Mouse (Mus musculus): ENCODE measurements around the gene Slitrk5.
"Not testable (repeated sequence)": the region's sequence is repeated elsewhere in the genome, so short reads cannot be mapped to it uniquely, and the experiment has no call there.

Gene Slitrk5

GRCm38 (mm10) chr14:111674664-111675147 lies at the start of gene Slitrk5:
Gene Slitrk5, plus strand, starts transcription at chr14:111675097.
- DNase-seq (ENCODE audit: low spot score in 2 of 2), result peak; percentile 58 to 71

- no peak for DNase-seq (ENCODE audit: low spot score in 2 of 2)
Measured at GRCm38 (mm10) chr14:111672942-111673341, 2.0 kb upstream of the Slitrk5 start.

GRCm38 (mm10) chr14:111675211-111676165 lies 591 bp downstream of the Slitrk5 start:
- DNase-seq (ENCODE audit: low spot score in 2 of 2), result no peak

GRCm38 (mm10) chr14:111676166-111676581 lies 1.3 kb downstream of the Slitrk5 start:
- DNase-seq (ENCODE audit: low spot score in 2 of 2), result no peak

GRCm38 (mm10) chr14:111676851-111677291 lies 2.0 kb downstream of the Slitrk5 start:
- DNase-seq (ENCODE audit: low spot score in 2 of 2), result no peak

GRCm38 (mm10) chr14:111677361-111678070 lies 2.6 kb downstream of the Slitrk5 start:
- DNase-seq (ENCODE audit: low spot score in 2 of 2), result no peak

GRCm38 (mm10) chr14:111680271-111680670 lies 5.4 kb downstream of the Slitrk5 start:
- no peak for DNase-seq (ENCODE audit: low spot score in 2 of 2)

GRCm38 (mm10) chr14:111681092-111681708 lies 6.3 kb downstream of the Slitrk5 start:
- no peak for DNase-seq (ENCODE audit: low spot score in 2 of 2)

GRCm38 (mm10) chr14:111681773-111682172 lies 6.9 kb downstream of the Slitrk5 start:
- no peak for DNase-seq (ENCODE audit: low spot score in 2 of 2)

- DNase-seq (ENCODE audit: low spot score in 2 of 2), result no peak
Measured at GRCm38 (mm10) chr14:111683543-111683942, 8.6 kb downstream of the Slitrk5 start.

- DNase-seq (ENCODE audit: low spot score in 2 of 2), result not testable (repeated sequence)
Measured at GRCm38 (mm10) chr14:111690139-111690538, 15.2 kb downstream of the Slitrk5 start.

GRCm38 (mm10) chr14:111729833-111730232 lies 54.9 kb downstream of the Slitrk5 start:
- DNase-seq (ENCODE audit: low spot score in 2 of 2), result no peak

Data from urinary bladder, postnatal 36 days (tissue).